Mouse (Mus musculus): ENCODE data around the gene Ece2. TPM values are rescaled to one million over a fixed set of nuclear protein-coding genes. Genes with fewer than 3 reads are reported as not detected.
A peak's percentile ranks its signal among the peaks of the same experiment; 100 is the strongest.

Ece2 gene
- total and polyA plus RNA-seq, 2 experiments from 2014 or later, result 0.26 to 1.5 TPM

- Histone ChIP-seq H3K9ac (replicated peaks; ENCODE audit: low read depth, low read length) (no peak overlapping the region), H3K4me3 (ENCODE audit: low read depth, low read length) (no peak overlapping the region), H3K4me2 (ENCODE audit: low read depth, low read length) (no peak overlapping the region), H3K4me1 (ENCODE audit: control insufficient read depth, insufficient read depth) (peaks cover 26% of the 10 kb centered on the region), H3K9me3 (replicated peaks; ENCODE audit: control insufficient read depth, low read length) (no peaks in the 10 kb centered on the region), H3K27ac (ENCODE audit: low read depth) (peak overlapping the region; percentile 35; the same call in 1 of the 2 replicates), H3K36me3 (replicated peaks; ENCODE audit: control insufficient read depth, insufficient read depth, low read length) (peaks cover 78% of the 10 kb centered on the region), H3K27me3 (ENCODE audit: control insufficient read depth, insufficient read depth, low read length) (no peaks in the 10 kb centered on the region)
- TF ChIP-seq EP300 (IDR thresholded peaks at IDR 0.05; ENCODE audit: low read depth) (no peak), CTCF (IDR thresholded peaks at IDR 0.05; ENCODE audit: low read depth) (no peak)
- no peak for DNase-seq (ENCODE audit: low spot score)
- ATAC-seq (ENCODE audit: insufficient read depth, low read depth), result no peak
- WGBS, result 85% methylated on average over 5 of the region's 5 CpGs
Measured at GRCm38 (mm10) chr16:20677380-20677779, 47.8 kb downstream of the Ece2 start.

GRCm38 (mm10) chr16:20677974-20678675 is 48.5 kb downstream of the Ece2 start:
- no peak overlapping the region for H3K4me3 ChIP-seq (ENCODE audit: low read depth, low read length)
- H3K4me1 ChIP-seq (ENCODE audit: control insufficient read depth, insufficient read depth), result peaks cover 26% of the 10 kb centered on the region
- ATAC-seq (ENCODE audit: insufficient read depth, low read depth) (peak; percentile 78), DNase-seq (ENCODE audit: low spot score) (peak; percentile 67)
- 48% methylated on average over 10 of the region's 10 CpGs for WGBS
- TF ChIP-seq CTCF (IDR thresholded peaks at IDR 0.05; ENCODE audit: low read depth), result no peak
- no peak for TF ChIP-seq EP300 (IDR thresholded peaks at IDR 0.05; ENCODE audit: low read depth)
- H3K9ac ChIP-seq (replicated peaks; ENCODE audit: low read depth, low read length), result no peak overlapping the region
- H3K27ac ChIP-seq (ENCODE audit: low read depth), result peak overlapping the region; percentile 35; the same call in 1 of the 2 replicates
- H3K4me2 ChIP-seq (ENCODE audit: low read depth, low read length), result no peak overlapping the region
- no peaks in the 10 kb centered on the region for H3K9me3 ChIP-seq (replicated peaks; ENCODE audit: control insufficient read depth, low read length)
- H3K27me3 ChIP-seq (ENCODE audit: control insufficient read depth, insufficient read depth, low read length), result no peaks in the 10 kb centered on the region
- peaks cover 86% of the 10 kb centered on the region for H3K36me3 ChIP-seq (replicated peaks; ENCODE audit: control insufficient read depth, insufficient read depth, low read length)

- H3K4me1 ChIP-seq (ENCODE audit: control insufficient read depth, insufficient read depth), result peaks cover 15% of the 10 kb centered on the region
- no peaks in the 10 kb centered on the region for H3K27me3 ChIP-seq (ENCODE audit: control insufficient read depth, insufficient read depth, low read length)
- 74% methylated on average over 3 of the region's 3 CpGs for WGBS
- H3K9me3 ChIP-seq (replicated peaks; ENCODE audit: control insufficient read depth, low read length), result no peaks in the 10 kb centered on the region
- no peak overlapping the region for H3K4me2 ChIP-seq (ENCODE audit: low read depth, low read length)
- peaks cover 61% of the 10 kb centered on the region for H3K36me3 ChIP-seq (replicated peaks; ENCODE audit: control insufficient read depth, insufficient read depth, low read length)
- no peak overlapping the region for H3K9ac ChIP-seq (replicated peaks; ENCODE audit: low read depth, low read length)
- no peak overlapping the region for H3K4me3 ChIP-seq (ENCODE audit: low read depth, low read length)
- DNase-seq (ENCODE audit: low spot score) (no peak), ATAC-seq (ENCODE audit: insufficient read depth, low read depth) (no peak)
- no peak for TF ChIP-seq EP300 (IDR thresholded peaks at IDR 0.05; ENCODE audit: low read depth)
- no peak for TF ChIP-seq CTCF (IDR thresholded peaks at IDR 0.05; ENCODE audit: low read depth)
- H3K27ac ChIP-seq (ENCODE audit: low read depth), result no peak overlapping the region
Measured at GRCm38 (mm10) chr16:20690774-20691173, 61.1 kb downstream of the Ece2 start.

GRCm38 (mm10) chr16:20691617-20692016 is 62.0 kb downstream of the Ece2 start:
- Histone ChIP-seq H3K27ac (ENCODE audit: low read depth) (no peak overlapping the region), H3K36me3 (replicated peaks; ENCODE audit: control insufficient read depth, insufficient read depth, low read length) (peaks cover 52% of the 10 kb centered on the region), H3K9me3 (replicated peaks; ENCODE audit: control insufficient read depth, low read length) (no peaks in the 10 kb centered on the region), H3K4me3 (ENCODE audit: low read depth, low read length) (no peak overlapping the region), H3K27me3 (ENCODE audit: control insufficient read depth, insufficient read depth, low read length) (no peaks in the 10 kb centered on the region), H3K4me1 (ENCODE audit: control insufficient read depth, insufficient read depth) (peaks cover 18% of the 10 kb centered on the region), H3K9ac (replicated peaks; ENCODE audit: low read depth, low read length) (no peak overlapping the region), H3K4me2 (ENCODE audit: low read depth, low read length) (no peak overlapping the region)
- WGBS, result 78% methylated on average over 1 of the region's 1 CpGs
- TF ChIP-seq EP300 (IDR thresholded peaks at IDR 0.05; ENCODE audit: low read depth) (no peak), CTCF (IDR thresholded peaks at IDR 0.05; ENCODE audit: low read depth) (no peak)
- DNase-seq (ENCODE audit: low spot score) (no peak), ATAC-seq (ENCODE audit: insufficient read depth, low read depth) (no peak)

GRCm38 (mm10) chr16:20692241-20692965 is 62.8 kb downstream of the Ece2 start:
- H3K4me2 ChIP-seq (ENCODE audit: low read depth, low read length), result no peak overlapping the region
- H3K36me3 ChIP-seq (replicated peaks; ENCODE audit: control insufficient read depth, insufficient read depth, low read length), result peaks cover 45% of the 10 kb centered on the region
- TF ChIP-seq CTCF (IDR thresholded peaks at IDR 0.05; ENCODE audit: low read depth) (no peak), EP300 (IDR thresholded peaks at IDR 0.05; ENCODE audit: low read depth) (no peak)
- H3K9me3 ChIP-seq (replicated peaks; ENCODE audit: control insufficient read depth, low read length), result no peaks in the 10 kb centered on the region
- ATAC-seq (ENCODE audit: insufficient read depth, low read depth), result no peak
- no peak overlapping the region for H3K27ac ChIP-seq (ENCODE audit: low read depth)
- H3K27me3 ChIP-seq (ENCODE audit: control insufficient read depth, insufficient read depth, low read length), result no peaks in the 10 kb centered on the region
- H3K4me1 ChIP-seq (ENCODE audit: control insufficient read depth, insufficient read depth), result peaks cover 18% of the 10 kb centered on the region
- WGBS, result 52% methylated on average over 16 of the region's 16 CpGs
- H3K4me3 ChIP-seq (ENCODE audit: low read depth, low read length), result no peak overlapping the region
- no peak for DNase-seq (ENCODE audit: low spot score)
- no peak overlapping the region for H3K9ac ChIP-seq (replicated peaks; ENCODE audit: low read depth, low read length)
